Mouse (Mus musculus) ES-Bruce4 (cell line): ENCODE results near the gene Zswim3.
A peak's percentile ranks its signal among the peaks of the same experiment; 100 is the strongest.

Experiments used
- CTCF ChIP-seq: IDR thresholded peaks from one replicate; pipeline ENCODE4 v1.8.1; 2011; ENCODE audit warnings: low read depth, low read length
- EP300 ChIP-seq: IDR thresholded peaks from 2 replicates; pipeline ENCODE4 v1.6.1; 2011; ENCODE audit warnings: low read depth, low read length; ENCODE audit not compliant: insufficient read depth
- POLR2A ChIP-seq: IDR thresholded peaks from one replicate; pipeline ENCODE4 v1.8.1; 2011; ENCODE audit warnings: low read length; ENCODE audit not compliant: insufficient read depth

- no peak for TF ChIP-seq EP300
- TF ChIP-seq POLR2A, result peak; percentile 78
- peak; percentile 2 for TF ChIP-seq CTCF
These were observed 35.5 kb upstream of the Zswim3 start, which contains the start of gene Ube2c for GRCm38 (mm10) chr2:164769258-164770037.
